In the genomic region with DNA sequence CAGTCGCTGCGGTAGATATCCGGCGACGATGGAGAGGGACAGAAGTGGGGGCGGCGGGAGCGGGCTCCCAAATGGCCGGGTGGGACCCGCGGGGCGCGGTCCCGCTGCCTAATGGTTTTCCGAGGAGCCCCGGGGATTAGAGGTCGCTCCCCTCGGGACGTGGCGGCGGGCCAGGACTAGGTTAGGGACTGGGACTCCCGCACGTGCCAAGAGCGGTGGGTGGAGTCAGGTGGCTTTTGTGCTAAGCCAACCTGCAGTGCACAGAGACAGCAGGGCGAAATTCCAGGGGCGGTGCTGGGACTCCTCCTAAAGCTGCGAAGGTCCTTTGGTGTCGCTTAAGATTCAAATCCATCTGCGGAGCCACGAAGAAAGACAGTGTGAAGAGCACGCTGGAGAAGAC, we compare ENCODE assay signal across 8 mouse cellular contexts. TPM values are rescaled to one million over a fixed set of nuclear protein-coding genes. Genes with fewer than 3 reads are reported as not detected.
A peak's percentile ranks its signal among the peaks of the same experiment; 100 is the strongest.
DNase-seq lines count a peak whose midpoint lies in the region; ATAC-seq and TF ChIP-seq lines count a peak whose summit lies in the region.

No protein-coding gene starts in this region.

- intact Hi-C loops in gastrocnemius, postnatal 36 days (cut with DNase I): no loop called here

- H3K9me3 ChIP-seq in heart, embryonic 15.5 days (replicated peaks): no peaks in the 10 kb centered on the region

- ATAC-seq in heart, embryonic 15.5 days (replicated peaks; ENCODE audit: insufficient number of reproducible peaks, insufficient read depth, low FRiP score, low read depth): no peak

- peak overlapping the region; percentile 65 for H3K4me2 ChIP-seq in heart, embryonic 15.5 days

- 1% methylated on average over 31 of the region's 31 CpGs for WGBS in heart, embryonic 15.5 days

- no peaks in the 10 kb centered on the region for H3K36me3 ChIP-seq in heart, embryonic 15.5 days

- H3K27me3 ChIP-seq in heart, embryonic 15.5 days: peaks cover 62% of the 10 kb centered on the region

- DNase-seq in gastrocnemius, postnatal 10 days: peak; percentile 45
- no peak for DNase-seq in gastrocnemius, postnatal 36 days
- DNase-seq in brain, embryonic 14.5 days (ENCODE audit: low read depth): peak; percentile 44
- DNase-seq in kidney, postnatal 10 days: peak; percentile 72
- peak; percentile 29 for DNase-seq in lung, postnatal 25 days (ENCODE audit: low spot score)
- no peak for DNase-seq in spleen, postnatal 10 days (ENCODE audit: low spot score in 2 of 2)
- no peak for DNase-seq in thymus, adult 18-20 months

- peaks cover 23% of the 10 kb centered on the region for H3K4me1 ChIP-seq in heart, embryonic 15.5 days (replicated peaks)

- no peak for TF ChIP-seq CTCF in brain, embryonic 14.5 days (IDR thresholded peaks at IDR 0.05; ENCODE audit: borderline replicate concordance, extremely low read depth, insufficient read depth, insufficient read length)

- TF ChIP-seq POLR2A in brain, embryonic 14.5 days (IDR thresholded peaks at IDR 0.05; ENCODE audit: borderline replicate concordance, extremely low read depth, insufficient read depth, insufficient read length, poor library complexity, severe bottlenecking): no peak

- H3K27ac ChIP-seq in heart, embryonic 15.5 days: no peak overlapping the region

- H3K4me3 ChIP-seq in heart, embryonic 15.5 days: peak overlapping the region; percentile 39

- H3K9ac ChIP-seq in heart, embryonic 15.5 days: 0 out of 2 replicates have a peak overlapping the region, but pooled peaks have one; percentile 26

RNA-seq across cellular contexts. Expression of a gene that starts 37.9 kb away (rescaled TPM):
- total RNA-seq in gastrocnemius, postnatal 10 days (2021): not detected
- not detected for total RNA-seq in gastrocnemius, postnatal 36 days (2021)
- polyA plus RNA-seq in brain, embryonic 14.5 days (2012; rRNA removed): not detected in 2 replicates
- not detected in 2 replicates for polyA plus RNA-seq in heart, embryonic 15.5 days (2015; fragmentation: Nextera tagmentation; extraction: Ambion mirVana)

Comparison
In these comparisons a context has a peak if more than half of its experiments do, and no peak if none do; other contexts are left out.
1. DNase-seq: peak in gastrocnemius, postnatal 10 days (single experiment), brain, embryonic 14.5 days (single experiment), kidney, postnatal 10 days (single experiment) and lung, postnatal 25 days (single experiment); none in gastrocnemius, postnatal 36 days (0 of 2), spleen, postnatal 10 days (0 of 2) and thymus, adult 18-20 months (0 of 2).